Mouse (Mus musculus): ENCODE measurements around the gene Pip5k1b. TPM values are rescaled to one million over a fixed set of nuclear protein-coding genes. Genes with fewer than 3 reads are reported as not detected.

Pip5k1b gene
- 6.9 TPM for polyA plus RNA-seq (2017; shearing (Covaris generic))

GRCm38 (mm10) chr19:24555466-24555903 is at the start of gene Pip5k1b:
Pip5k1b (minus strand) TSS chr19:24555872.

GRCm38 (mm10) chr19:24476929-24477882 is 78.5 kb downstream of the Pip5k1b start, which contains the start of gene Fam122a:
Fam122a (minus strand) TSS chr19:24477356.

DNA sequence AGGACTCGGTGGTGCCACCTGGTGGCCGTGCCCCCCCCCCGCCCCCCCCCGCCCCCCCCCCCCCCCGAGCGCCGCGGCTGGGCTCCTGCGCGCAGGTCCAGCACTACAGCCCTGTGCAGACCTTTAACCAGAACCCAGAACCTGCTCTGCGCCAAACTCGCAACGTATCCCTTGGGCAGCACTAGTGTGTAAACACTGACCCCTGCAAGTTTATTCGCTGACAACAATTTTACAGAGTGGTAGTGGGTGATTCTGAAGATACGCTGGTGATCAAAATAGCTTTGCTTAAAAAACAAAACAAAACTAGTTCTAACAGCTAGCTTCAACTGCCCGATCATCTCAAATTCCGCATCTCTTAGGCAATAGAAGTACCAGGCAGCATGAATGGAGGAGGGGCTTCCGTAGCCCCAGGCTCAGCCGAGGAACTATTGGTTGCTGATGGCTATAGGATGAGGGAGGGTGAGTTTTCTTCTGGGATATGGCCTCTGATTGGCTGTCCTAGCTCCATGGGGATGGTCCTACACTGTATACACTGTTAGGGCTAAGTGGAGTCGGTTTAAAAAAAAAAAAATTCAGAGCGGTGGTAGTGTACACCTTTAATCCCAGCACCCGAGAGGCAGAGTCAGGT is 275.0 kb downstream of the Pip5k1b start, which contains the start of gene Fxn:
Gene Fxn (minus strand): TSS at position 5 of the 628 bp plus-strand sequence.

Other genes starting within 250 kb of the Pip5k1b start
- 6.3 TPM for gene Fam122a, start 78.5 kb downstream of the Pip5k1b start, polyA plus RNA-seq (2017; shearing (Covaris generic))
- not detected for gene Tmem252, start 118.1 kb upstream of the Pip5k1b start, polyA plus RNA-seq (2017; shearing (Covaris generic))

All from CD4-positive, CD25-positive, alpha-beta regulatory T cell, adult 9 weeks (primary cell).